Mouse (Mus musculus) thymus, adult 2 months (tissue): ENCODE data around the gene Igsf21.

Source experiments
- CTCF ChIP-seq: fragments of 200-500 bp; IDR thresholded peaks from 2 replicates; pipeline ENCODE4 v1.5.1; 2012; ENCODE audit warnings: mild to moderate bottlenecking, control low read depth, low read length, moderate library complexity, borderline replicate concordance; ENCODE audit not compliant: control insufficient read depth, poor library complexity, insufficient read depth; ENCODE audit errors: extremely low read depth
- POLR2A ChIP-seq: fragments of 200-500 bp; IDR thresholded peaks from 2 replicates; pipeline ENCODE4 v1.6.1; 2012; ENCODE audit warnings: mild to moderate bottlenecking, low read length, control low read depth, moderate library complexity; ENCODE audit not compliant: control insufficient read depth, poor library complexity, insufficient read depth; ENCODE audit errors: extremely low read depth

DNA sequence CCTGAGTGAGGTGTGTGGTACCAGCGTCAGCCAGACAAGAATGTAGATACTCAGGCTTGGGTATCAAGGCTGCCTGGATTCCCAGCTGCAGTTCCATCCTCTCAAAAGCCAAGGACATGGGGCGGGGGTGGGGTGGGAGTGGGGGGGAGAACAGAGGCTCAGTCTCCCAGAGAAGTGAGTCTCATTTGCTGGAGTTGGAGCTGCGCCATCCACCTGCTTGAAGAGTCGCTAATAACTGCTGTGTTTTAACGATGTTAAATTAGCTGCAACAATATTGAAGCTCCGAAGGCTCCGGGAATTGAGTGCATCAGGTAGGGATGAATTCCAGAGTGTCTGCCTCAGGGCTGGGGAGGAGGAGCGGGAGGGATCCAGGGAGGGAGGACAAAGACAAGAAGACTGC, 250.9 kb downstream of the Igsf21 start:
- TF ChIP-seq POLR2A (no peak), CTCF (no peak)
